Mouse (Mus musculus) large intestine, adult 2 months (tissue): ENCODE measurements around the gene Gm21983. TPM values are rescaled to one million over a fixed set of nuclear protein-coding genes. Genes with fewer than 3 reads are reported as not detected.

Experiments used
- DNase-seq: peaks from one replicate; pipeline ENCODE4 v3.0.0-alpha.2; 2012; ENCODE audit warnings: low read depth, low spot score
- WGBS: fragments of 180-500 bp; shearing (Covaris S2); methylation state at CpG from one replicate; pipeline ENCODE4 v1.1.7; 2018; 5-methylcytosine and 5-hydroxymethylcytosine counted together
- polyA plus RNA-seq: library from polyadenylated mRNA; depleted of rRNA; stranded (reverse); fragments of >200 nt; gene quantifications from 2 replicates; pipeline ENCODE4 v1.2.3, GENCODE M21; 2012

Gene Gm21983
- polyA plus RNA-seq, 1 experiment, result not detected

- 81% methylated on average over 33 of the region's 33 CpGs for WGBS
- DNase-seq, result no peak
Measured at GRCm38 (mm10) chr7:27164112-27164947, 16.6 kb downstream of the Gm21983 start.

- 74% methylated on average over 5 of the region's 5 CpGs for WGBS
- no peak for DNase-seq
Measured at GRCm38 (mm10) chr7:27163450-27163805, 17.5 kb downstream of the Gm21983 start.

- 69% methylated on average over 5 of the region's 5 CpGs for WGBS
Measured at GRCm38 (mm10) chr7:27162780-27163449, 18.0 kb downstream of the Gm21983 start.

GRCm38 (mm10) chr7:27161744-27162143 is 19.1 kb downstream of the Gm21983 start:
- WGBS, result 75% methylated on average over 4 of the region's 4 CpGs
- DNase-seq, result no peak

More at GRCm38 (mm10) chr7:27162780-27163449, 18.0 kb downstream of the Gm21983 start:
- no peak for DNase-seq

- 76% methylated on average over 3 of the region's 3 CpGs for WGBS
- DNase-seq, result no peak
Measured at GRCm38 (mm10) chr7:27160921-27161320, 20.0 kb downstream of the Gm21983 start.

- WGBS, result 5% methylated on average over 8 of the region's 8 CpGs
Measured at GRCm38 (mm10) chr7:27159882-27160281, 21.0 kb downstream of the Gm21983 start.

GRCm38 (mm10) chr7:27159256-27159655 is 21.6 kb downstream of the Gm21983 start:
- DNase-seq, result no peak

More at GRCm38 (mm10) chr7:27159882-27160281, 21.0 kb downstream of the Gm21983 start:
- DNase-seq, result no peak

GRCm38 (mm10) chr7:27158171-27158570 is 22.7 kb downstream of the Gm21983 start:
- WGBS, result 91% methylated on average over 9 of the region's 9 CpGs
- no peak for DNase-seq

More at GRCm38 (mm10) chr7:27159256-27159655, 21.6 kb downstream of the Gm21983 start:
- 90% methylated on average over 6 of the region's 6 CpGs for WGBS

- WGBS, result 81% methylated on average over 13 of the region's 13 CpGs
- DNase-seq, result no peak
Measured at GRCm38 (mm10) chr7:27156005-27156404, 24.9 kb downstream of the Gm21983 start.

- 19% methylated on average over 10 of the region's 10 CpGs for WGBS
- DNase-seq, result no peak
Measured at GRCm38 (mm10) chr7:27153205-27153764, 27.6 kb downstream of the Gm21983 start, which contains the start of gene Cyp2t4. TSS of gene Cyp2t4 (plus strand) at chr7:27153714.

GRCm38 (mm10) chr7:27136410-27136996 is 44.4 kb downstream of the Gm21983 start:
- WGBS, result 56% methylated on average over 8 of the region's 8 CpGs
- no peak for DNase-seq

GRCm38 (mm10) chr7:27133757-27134156 is 47.1 kb downstream of the Gm21983 start:
- 53% methylated on average over 4 of the region's 4 CpGs for WGBS

GRCm38 (mm10) chr7:27133156-27133555 is 47.7 kb downstream of the Gm21983 start:
- DNase-seq, result no peak

More at GRCm38 (mm10) chr7:27133757-27134156, 47.1 kb downstream of the Gm21983 start:
- DNase-seq, result no peak

GRCm38 (mm10) chr7:27132588-27132987 is 48.3 kb downstream of the Gm21983 start:
- no peak for DNase-seq
- 14% methylated on average over 10 of the region's 10 CpGs for WGBS

More at GRCm38 (mm10) chr7:27133156-27133555, 47.7 kb downstream of the Gm21983 start:
- WGBS, result 34% methylated on average over 12 of the region's 12 CpGs

- 60% methylated on average over 2 of the region's 2 CpGs for WGBS
- DNase-seq, result no peak
Measured at GRCm38 (mm10) chr7:27131387-27131786, 49.5 kb downstream of the Gm21983 start.

GRCm38 (mm10) chr7:27130521-27131370 is 50.1 kb downstream of the Gm21983 start:
- 86% methylated on average over 22 of the region's 22 CpGs for WGBS
- no peak for DNase-seq

- 77% methylated on average over 12 of the region's 12 CpGs for WGBS
- DNase-seq, result no peak
Measured at GRCm38 (mm10) chr7:27129811-27130210, 51.1 kb downstream of the Gm21983 start.

- DNase-seq, result no peak
- 80% methylated on average over 13 of the region's 13 CpGs for WGBS
Measured at GRCm38 (mm10) chr7:27128946-27129345, 51.9 kb downstream of the Gm21983 start.

GRCm38 (mm10) chr7:27128162-27128561 is 52.7 kb downstream of the Gm21983 start:
- WGBS, result 27% methylated on average over 3 of the region's 3 CpGs
- DNase-seq, result no peak
